Mouse (Mus musculus) thymus, adult 2 months (tissue): ENCODE data around the gene Gm36176. TPM values are rescaled to one million over a fixed set of nuclear protein-coding genes. Genes with fewer than 3 reads are reported as not detected.

Experiments used
- DNase-seq: peaks from one replicate; pipeline ENCODE4 v3.0.0; 2021
- H3K27ac ChIP-seq: fragments of 200-500 bp; 2 replicates; pipeline ENCODE4 v1.5.1; 2012; ENCODE audit warnings: low read length, control low read depth; ENCODE audit not compliant: control insufficient read depth, insufficient read depth
- H3K27me3 ChIP-seq: fragments of 200-500 bp; 2 replicates; pipeline ENCODE4 v1.6.1; 2012; ENCODE audit warnings: mild to moderate bottlenecking, low read length, moderate library complexity, mixed read lengths; ENCODE audit not compliant: control insufficient read depth, insufficient read depth
- H3K36me3 ChIP-seq: fragments of 200-500 bp; 2 replicates; pipeline ENCODE4 v1.6.1; 2012; ENCODE audit warnings: mild to moderate bottlenecking, low read length, moderate library complexity; ENCODE audit not compliant: control insufficient read depth, insufficient read depth
- H3K4me1 ChIP-seq: fragments of 200-500 bp; replicated peaks from 2 replicates; pipeline ENCODE4 v1.6.1; 2012; ENCODE audit warnings: low read length; ENCODE audit not compliant: control insufficient read depth, insufficient read depth
- H3K4me3 ChIP-seq: fragments of 200-500 bp; 2 replicates; pipeline ENCODE4 v1.5.1; 2012; ENCODE audit warnings: mild to moderate bottlenecking, low read length, control low read depth, moderate library complexity; ENCODE audit not compliant: control insufficient read depth, insufficient read depth
- CTCF ChIP-seq: fragments of 200-500 bp; IDR thresholded peaks from 2 replicates; pipeline ENCODE4 v1.5.1; 2012; ENCODE audit warnings: mild to moderate bottlenecking, control low read depth, low read length, moderate library complexity, borderline replicate concordance; ENCODE audit not compliant: control insufficient read depth, poor library complexity, insufficient read depth; ENCODE audit errors: extremely low read depth
- POLR2A ChIP-seq: fragments of 200-500 bp; IDR thresholded peaks from 2 replicates; pipeline ENCODE4 v1.6.1; 2012; ENCODE audit warnings: mild to moderate bottlenecking, low read length, control low read depth, moderate library complexity; ENCODE audit not compliant: control insufficient read depth, poor library complexity, insufficient read depth; ENCODE audit errors: extremely low read depth
- WGBS: fragments of 180-500 bp; shearing (Covaris S2); methylation state at CpG from one replicate; pipeline ENCODE4 v1.1.7; 2018; 5-methylcytosine and 5-hydroxymethylcytosine counted together
- polyA plus RNA-seq: library from polyadenylated mRNA; depleted of rRNA; stranded (reverse); fragments of >200 nt; gene quantifications from 2 replicates; pipeline ENCODE4 v1.2.3, GENCODE M21; 2012

The Gm36176 gene
- polyA plus RNA-seq, 1 experiment: 0.36 TPM

DNA sequence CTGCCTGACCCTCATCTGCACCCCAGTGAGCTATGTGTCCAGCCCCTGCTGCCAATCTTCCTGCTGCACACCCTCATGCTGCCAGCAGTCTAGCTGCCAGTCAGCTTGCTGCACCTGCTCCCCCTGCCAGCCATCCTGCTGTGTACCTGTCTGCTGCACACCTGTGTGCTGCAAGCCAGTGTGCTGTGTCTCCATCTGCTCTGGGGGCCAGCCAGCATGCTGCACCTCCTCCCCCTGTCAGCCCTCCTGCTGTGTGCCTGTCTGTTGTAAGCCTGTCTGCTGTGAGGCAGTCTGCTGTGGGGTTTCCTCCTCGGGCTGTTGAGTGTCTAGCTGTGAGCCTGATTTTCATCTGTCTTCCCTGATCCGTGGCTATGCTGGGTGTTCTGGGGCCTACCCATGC is 358 bp downstream of the Gm36176 start:
- WGBS: 55% methylated on average over 2 of the region's 2 CpGs

DNA sequence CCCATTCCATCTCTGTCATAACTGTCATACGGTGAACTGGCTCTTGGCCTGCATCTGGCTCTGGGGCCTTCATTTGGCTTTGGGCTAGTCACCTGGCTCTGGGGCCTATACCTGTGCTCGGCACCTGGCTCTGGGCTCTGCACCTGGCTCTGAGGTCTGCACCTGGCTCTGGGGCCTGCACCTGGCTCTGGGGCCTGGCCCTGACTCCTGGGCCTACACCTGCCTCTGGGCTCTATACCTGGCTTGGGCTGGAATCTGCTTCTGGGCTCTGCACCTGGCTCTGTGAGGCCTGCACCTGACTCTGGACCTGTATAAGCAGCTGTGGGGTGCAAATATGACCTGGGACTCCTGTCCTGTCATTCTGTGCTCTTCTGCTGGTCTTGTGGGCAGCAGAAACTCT is 935 bp downstream of the Gm36176 start:
- TF ChIP-seq CTCF (no peak), POLR2A (no peak)
- no peaks in the 10 kb centered on the region for H3K36me3 ChIP-seq
- no peak for DNase-seq
- WGBS: 89% methylated on average over 2 of the region's 2 CpGs
- H3K4me1 ChIP-seq: no peaks in the 10 kb centered on the region
- H3K4me3 ChIP-seq: no peak overlapping the region
- H3K27ac ChIP-seq: no peak overlapping the region
- H3K27me3 ChIP-seq: no peaks in the 10 kb centered on the region

More for the DNA sequence above, 358 bp downstream of the Gm36176 start:
- no peak overlapping the region for H3K27ac ChIP-seq
- DNase-seq: no peak
- H3K4me3 ChIP-seq: no peak overlapping the region
- no peaks in the 10 kb centered on the region for H3K36me3 ChIP-seq
- no peaks in the 10 kb centered on the region for H3K4me1 ChIP-seq
- TF ChIP-seq POLR2A (no peak), CTCF (no peak)
- no peaks in the 10 kb centered on the region for H3K27me3 ChIP-seq

DNA sequence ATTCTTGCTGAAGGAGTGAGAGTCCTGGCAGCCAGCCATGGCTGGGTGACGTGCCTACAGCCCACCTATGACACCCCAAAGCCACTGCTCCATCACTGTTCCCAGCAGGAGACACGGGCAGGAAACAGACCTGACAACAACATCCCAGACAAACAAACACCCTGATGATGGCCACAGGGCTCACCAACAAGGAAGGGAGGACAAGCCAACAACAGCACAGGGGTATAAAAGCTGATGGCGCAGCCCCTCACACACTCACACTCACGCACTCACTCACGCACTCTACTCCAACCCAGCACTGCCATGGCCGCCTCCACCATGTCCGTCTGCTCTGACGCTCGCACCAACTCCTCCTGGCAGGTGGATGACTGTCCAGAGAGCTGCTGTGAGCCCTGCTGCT is 6.0 kb downstream of the Gm36176 start, which contains the start of gene Gm10318:
TSS of gene Gm10318 (plus strand) at position 301 of the 400 bp plus-strand sequence.
- 79% methylated on average over 9 of the region's 9 CpGs for WGBS
- H3K36me3 ChIP-seq: no peaks in the 10 kb centered on the region
- no peaks in the 10 kb centered on the region for H3K27me3 ChIP-seq
- TF ChIP-seq CTCF (no peak), POLR2A (no peak)
- H3K4me1 ChIP-seq: no peaks in the 10 kb centered on the region
- DNase-seq: no peak
- no peak within 1 kb of the TSS for H3K27ac ChIP-seq
- no peak within 1 kb of the TSS for H3K4me3 ChIP-seq

DNA sequence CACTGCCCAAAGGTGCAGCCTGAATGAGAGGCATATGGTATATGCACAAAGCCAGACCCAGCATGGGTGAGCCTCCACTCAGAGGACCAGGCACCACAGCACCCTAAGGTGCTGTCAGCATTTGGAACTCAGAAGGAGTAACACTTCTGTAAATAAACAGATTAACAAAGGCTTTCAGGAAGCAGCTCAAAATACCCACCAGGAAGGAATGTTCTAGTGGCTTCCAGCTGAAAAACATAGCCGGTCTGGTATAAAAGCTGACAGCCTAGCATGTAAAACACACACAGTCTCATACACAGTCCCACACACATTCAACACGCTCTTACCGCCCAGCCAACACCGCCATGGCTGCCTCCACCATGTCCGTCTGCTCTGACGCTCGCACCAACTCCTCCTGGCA is 15.1 kb downstream of the Gm36176 start, which contains the start of gene Gm3285:
TSS of gene Gm3285 (plus strand) at position 301 of the 400 bp plus-strand sequence.
- 75% methylated on average over 7 of the region's 7 CpGs for WGBS
- no peak for TF ChIP-seq POLR2A
- no peak for TF ChIP-seq CTCF
- H3K4me1 ChIP-seq: peaks cover 8% of the 10 kb centered on the region; the same call in 1 of the 2 replicates
- H3K36me3 ChIP-seq: no peaks in the 10 kb centered on the region
- no peak within 1 kb of the TSS for H3K4me3 ChIP-seq
- H3K27ac ChIP-seq: no peak within 1 kb of the TSS
- no peak for DNase-seq
- H3K27me3 ChIP-seq: no peaks in the 10 kb centered on the region

DNA sequence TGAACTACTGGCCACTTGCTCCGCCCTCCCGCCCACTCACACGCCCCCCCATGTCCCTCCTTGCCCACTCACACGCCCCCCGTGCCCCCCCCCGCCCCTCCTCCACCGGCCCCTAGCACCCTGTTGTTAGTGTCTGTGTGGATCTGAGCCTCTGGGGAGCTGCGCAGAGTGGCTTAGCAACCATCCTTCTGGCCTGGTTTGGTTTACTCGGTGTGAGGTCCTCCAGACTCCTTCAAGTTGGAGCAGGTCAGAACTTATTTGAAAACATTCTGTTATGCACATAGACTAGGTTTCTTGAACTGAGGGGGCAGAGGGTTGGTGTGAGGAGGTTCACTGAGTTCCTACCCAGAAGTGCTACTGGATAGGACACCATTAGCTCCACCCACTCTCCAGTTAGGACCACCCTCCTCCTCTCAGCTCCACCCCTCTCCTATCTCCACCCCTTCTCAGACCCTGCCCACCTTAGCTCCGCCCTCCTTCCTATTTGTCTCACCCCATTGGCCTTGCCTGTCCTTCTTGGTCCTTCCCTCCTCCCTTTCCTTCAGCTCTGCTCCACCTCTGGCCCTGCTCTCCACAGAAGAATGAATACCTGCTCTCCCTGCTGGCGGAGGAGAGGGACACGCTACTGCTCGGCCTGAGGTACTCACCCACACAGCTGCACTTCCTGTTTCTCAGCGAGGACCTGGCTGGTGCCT is 17.6 kb downstream of the Gm36176 start:
- H3K27ac ChIP-seq: no peak overlapping the region
- no peaks in the 10 kb centered on the region for H3K36me3 ChIP-seq
- WGBS: 32% methylated on average over 14 of the region's 14 CpGs
- peaks cover 8% of the 10 kb centered on the region; the same call in 1 of the 2 replicates for H3K4me1 ChIP-seq
- H3K4me3 ChIP-seq: peak overlapping the region; percentile 33
- H3K27me3 ChIP-seq: no peaks in the 10 kb centered on the region
- TF ChIP-seq CTCF (no peak), POLR2A (no peak)
- DNase-seq: peak; percentile 44

DNA sequence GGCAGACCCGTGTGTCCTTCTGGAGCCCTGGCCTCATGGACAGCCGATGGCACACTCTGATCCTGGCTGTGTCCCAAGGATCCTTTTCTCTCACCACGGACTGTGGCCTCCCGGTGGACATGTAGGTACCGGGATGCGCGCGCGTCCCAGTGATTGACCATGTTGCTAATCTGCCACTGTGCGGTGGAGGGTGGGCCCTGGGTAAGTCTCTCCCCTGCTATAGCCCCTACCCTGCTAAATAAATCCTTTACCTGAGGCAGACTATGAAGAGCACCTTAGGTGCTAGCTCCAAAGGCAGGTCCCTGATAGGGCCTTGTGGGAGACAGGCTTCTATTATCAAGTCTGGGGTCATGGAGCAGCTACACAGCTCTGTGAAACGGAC is 18.1 kb downstream of the Gm36176 start:
- H3K4me3 ChIP-seq: peak overlapping the region; percentile 33
- TF ChIP-seq CTCF (no peak), POLR2A (no peak)
- 43% methylated on average over 11 of the region's 11 CpGs for WGBS

More for the DNA sequence above, 18.1 kb downstream of the Gm36176 start:
- DNase-seq: no peak
- Histone ChIP-seq H3K4me1 (peaks cover 8% of the 10 kb centered on the region; the same call in 1 of the 2 replicates), H3K27ac (no peak overlapping the region), H3K36me3 (no peaks in the 10 kb centered on the region), H3K27me3 (no peaks in the 10 kb centered on the region)
